In genomic region chrX:12043352-12043751, GRCm38 (mm10) we compare ENCODE assay signal across 20 mouse cellular contexts.
DNase-seq lines count a peak whose midpoint lies in the region; ATAC-seq and TF ChIP-seq lines count a peak whose summit lies in the region.
"Had no signal": no experiment of that assay in that cellular context is flagged by ENCODE, and none has a peak within 500 bp of the region (broad histone marks: within the 10 kb centered on the region; RNA-seq: fewer than 3 reads in every experiment).

No protein-coding gene starts in this region.

- H3K4me1 ChIP-seq in kidney, adult 2 months (ENCODE audit: control insufficient read depth, insufficient read depth, low read length) = peaks cover 2% of the 10 kb centered on the region; the same call in 1 of the 2 replicates
- H3K4me1 ChIP-seq in kidney, embryonic 15.5 days = peaks cover 6% of the 10 kb centered on the region; the same call in 1 of the 2 replicates
- no peaks in the 10 kb centered on the region; the same call in 1 of the 2 replicates for H3K4me1 ChIP-seq in liver, embryonic 16.5 days (ENCODE audit: control insufficient read depth, low read depth, low read length)
- H3K4me1 ChIP-seq in liver, embryonic 12.5 days = no peaks in the 10 kb centered on the region
- peaks cover 5% of the 10 kb centered on the region; the same call in 1 of the 2 replicates for H3K4me1 ChIP-seq in neural tube, embryonic 12.5 days

- H3K27ac ChIP-seq in kidney, adult 2 months (ENCODE audit: insufficient read depth, low read depth, low read length) = no peak overlapping the region
- H3K27ac ChIP-seq in kidney, embryonic 15.5 days = no peak overlapping the region
- no peak overlapping the region for H3K27ac ChIP-seq in liver, embryonic 16.5 days (ENCODE audit: low read length)
- H3K27ac ChIP-seq in liver, embryonic 12.5 days = no peak overlapping the region
- no peak overlapping the region for H3K27ac ChIP-seq in neural tube, embryonic 12.5 days
- H3K27ac ChIP-seq: embryonic facial prominence, embryonic 15.5 days; forebrain, embryonic 15.5 days; heart, embryonic 10.5 days; hindbrain, postnatal 0 days; kidney, postnatal 0 days; limb, embryonic 13.5 days had no signal

- no peak overlapping the region for H3K4me2 ChIP-seq in kidney, embryonic 15.5 days
- H3K4me2 ChIP-seq in liver, embryonic 16.5 days (ENCODE audit: low read depth, low read length) = no peak overlapping the region
- no peak overlapping the region for H3K4me2 ChIP-seq in liver, embryonic 12.5 days
- H3K4me2 ChIP-seq in neural tube, embryonic 12.5 days (replicated peaks) = no peak overlapping the region
- H3K4me2 ChIP-seq: embryonic facial prominence, embryonic 15.5 days; forebrain, embryonic 15.5 days; limb, embryonic 13.5 days had no signal

- H3K9ac ChIP-seq in kidney, embryonic 15.5 days = no peak overlapping the region
- H3K9ac ChIP-seq in liver, embryonic 16.5 days (ENCODE audit: low read depth, low read length) = no peak overlapping the region
- no peak overlapping the region for H3K9ac ChIP-seq in liver, embryonic 12.5 days
- no peak overlapping the region for H3K9ac ChIP-seq in neural tube, embryonic 12.5 days
- H3K9ac ChIP-seq: embryonic facial prominence, embryonic 15.5 days; forebrain, embryonic 15.5 days; limb, embryonic 13.5 days had no signal

- no peak for ATAC-seq in kidney, embryonic 15.5 days (replicated peaks; ENCODE audit: low FRiP score)
- ATAC-seq in liver, embryonic 16.5 days (ENCODE audit: low read depth) = peak; percentile 61
- no peak for ATAC-seq in liver, embryonic 12.5 days
- ATAC-seq in neural tube, embryonic 12.5 days (ENCODE audit: low FRiP score, low read depth) = 0 out of 2 replicates have a peak, but pooled peaks have one; percentile 21
- ATAC-seq: forebrain, embryonic 15.5 days; hindbrain, postnatal 0 days had no signal

- DNase-seq in kidney, adult 2 months = peak; percentile 62
- no peak for DNase-seq in neural tube, embryonic 10.5 days (ENCODE audit: extremely low spot score, low spot score)
- DNase-seq in urinary bladder, postnatal 4 days (ENCODE audit: low spot score in 2 of 2) = no peak
- DNase-seq: adrenal gland, postnatal 25 days; cerebellum, adult 9-10 months; layer of hippocampus, adult 9-11 months; lung, adult 18-20 months; lung, postnatal 10 days; right cerebral cortex, postnatal 14 days; spleen, adult 18-20 months had no signal

- 49% methylated on average over 14 of the region's 14 CpGs for WGBS in kidney, adult 2 months
- WGBS in kidney, embryonic 15.5 days = 86% methylated on average over 14 of the region's 14 CpGs
- WGBS in liver, embryonic 16.5 days (ENCODE audit: insufficient replicate concordance) = 73% methylated on average over 14 of the region's 14 CpGs
- 76% methylated on average over 14 of the region's 14 CpGs for WGBS in liver, embryonic 12.5 days (ENCODE audit: insufficient replicate concordance)
- 72% methylated on average over 14 of the region's 14 CpGs for WGBS in neural tube, embryonic 12.5 days

- no peak for TF ChIP-seq POLR2A in kidney, adult 2 months (IDR thresholded peaks at IDR 0.05; ENCODE audit: low read depth, low read length)

- no peak for TF ChIP-seq CTCF in kidney, adult 2 months (conservative IDR thresholded peaks at IDR 0.05; ENCODE audit: insufficient read depth, insufficient read length, low read depth, low read length)

- peaks cover 2% of the 10 kb centered on the region for H3K36me3 ChIP-seq in kidney, adult 2 months (ENCODE audit: control insufficient read depth, insufficient read depth, low read length)
- H3K36me3 ChIP-seq in kidney, embryonic 15.5 days = peaks cover 74% of the 10 kb centered on the region
- peaks cover 3% of the 10 kb centered on the region for H3K36me3 ChIP-seq in liver, embryonic 16.5 days (ENCODE audit: control insufficient read depth, insufficient read depth)
- H3K36me3 ChIP-seq in liver, embryonic 12.5 days = peaks cover 92% of the 10 kb centered on the region
- peaks cover 50% of the 10 kb centered on the region for H3K36me3 ChIP-seq in neural tube, embryonic 12.5 days

- no peak overlapping the region for H3K4me3 ChIP-seq in kidney, adult 2 months (ENCODE audit: insufficient read depth, low read depth, low read length)
- no peak overlapping the region for H3K4me3 ChIP-seq in kidney, embryonic 15.5 days (replicated peaks)
- H3K4me3 ChIP-seq in liver, embryonic 16.5 days (ENCODE audit: low read depth, low read length) = no peak overlapping the region
- no peak overlapping the region for H3K4me3 ChIP-seq in liver, embryonic 12.5 days
- H3K4me3 ChIP-seq in neural tube, embryonic 12.5 days = no peak overlapping the region
- H3K4me3 ChIP-seq: embryonic facial prominence, embryonic 15.5 days; forebrain, embryonic 15.5 days; heart, embryonic 10.5 days; limb, embryonic 13.5 days had no signal

- H3K27me3 ChIP-seq in kidney, adult 2 months (replicated peaks; ENCODE audit: control insufficient read depth, insufficient read depth, low read length) = no peaks in the 10 kb centered on the region
- peaks cover 22% of the 10 kb centered on the region for H3K27me3 ChIP-seq in kidney, embryonic 15.5 days
- no peaks in the 10 kb centered on the region for H3K27me3 ChIP-seq in liver, embryonic 16.5 days (ENCODE audit: control insufficient read depth, insufficient read depth, low read depth, low read length)
- 0 out of 2 replicates have a peak, but pooled peaks cover 4% of the 10 kb centered on the region for H3K27me3 ChIP-seq in liver, embryonic 12.5 days (replicated peaks)
- 0 out of 2 replicates have a peak, but pooled peaks cover 3% of the 10 kb centered on the region for H3K27me3 ChIP-seq in neural tube, embryonic 12.5 days (replicated peaks)
- H3K27me3 ChIP-seq: embryonic facial prominence, embryonic 15.5 days; forebrain, embryonic 15.5 days had no signal

- H3K9me3 ChIP-seq in kidney, embryonic 15.5 days (replicated peaks) = no peaks in the 10 kb centered on the region
- no peaks in the 10 kb centered on the region for H3K9me3 ChIP-seq in liver, embryonic 16.5 days (replicated peaks; ENCODE audit: control insufficient read depth, low read length)
- H3K9me3 ChIP-seq in liver, embryonic 12.5 days (replicated peaks) = no peaks in the 10 kb centered on the region
- no peaks in the 10 kb centered on the region for H3K9me3 ChIP-seq in neural tube, embryonic 12.5 days
- H3K9me3 ChIP-seq: embryonic facial prominence, embryonic 15.5 days; forebrain, embryonic 15.5 days; heart, embryonic 10.5 days; limb, embryonic 13.5 days had no signal

Comparison
In these comparisons a context has a peak if more than half of its experiments do, and no peak if none do; other contexts are left out.
1. ATAC-seq: peak in liver, embryonic 16.5 days (single experiment) and neural tube, embryonic 12.5 days (single experiment); none in kidney, embryonic 15.5 days (single experiment) and liver, embryonic 12.5 days (single experiment).